Mouse (Mus musculus): ENCODE results near the gene Card9.
"Not testable (repeated sequence)": the region's sequence is repeated elsewhere in the genome, so short reads cannot be mapped to it uniquely, and the experiment has no call there.

Card9 gene

DNA sequence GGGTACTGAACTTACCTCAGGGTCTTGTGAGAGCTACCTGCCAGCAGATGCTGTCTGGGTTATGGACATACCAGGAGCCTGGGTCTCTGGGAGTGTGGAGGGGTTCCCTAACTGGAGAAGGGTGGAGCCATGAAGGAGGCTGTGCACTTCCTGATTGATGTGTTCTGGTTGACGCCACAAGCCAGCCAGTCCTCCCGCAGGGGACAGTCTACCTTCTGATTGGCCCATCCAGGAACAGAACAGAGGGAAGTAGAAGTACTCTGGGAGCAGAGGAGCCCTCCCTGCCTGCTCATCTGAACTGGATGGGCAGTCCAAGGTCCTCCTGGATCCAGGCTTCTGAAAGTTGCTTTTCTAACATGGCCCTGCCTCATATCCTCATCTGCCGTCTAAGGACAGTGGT is at the start of gene Card9:
TSS of gene Card9 (minus strand) at position 147 of the 400 bp plus-strand sequence.
- in situ Hi-C loops (cut with MboI), result no loop called here

DNA sequence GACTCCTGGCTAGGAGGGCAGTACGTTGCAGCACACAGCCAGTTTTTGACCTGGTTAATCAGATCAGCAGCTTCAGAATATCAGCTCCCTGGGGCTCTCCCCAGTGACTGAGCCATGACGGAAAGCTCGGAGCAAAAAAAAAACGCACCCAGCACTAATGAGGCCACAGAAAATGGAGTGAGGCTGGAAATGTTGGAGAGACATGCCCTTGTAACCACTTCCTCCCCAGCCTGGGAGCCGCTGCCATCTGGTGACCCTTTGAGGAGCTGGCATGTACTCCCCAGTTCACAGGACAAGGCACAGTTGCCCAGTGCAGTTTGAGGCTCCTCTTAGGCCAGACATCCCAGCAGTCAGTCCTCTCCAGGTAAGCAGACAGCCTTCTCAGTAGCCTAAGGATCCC is 49.4 kb upstream of the Card9 start:
- in situ Hi-C loops (cut with MboI), result no loop called here

DNA sequence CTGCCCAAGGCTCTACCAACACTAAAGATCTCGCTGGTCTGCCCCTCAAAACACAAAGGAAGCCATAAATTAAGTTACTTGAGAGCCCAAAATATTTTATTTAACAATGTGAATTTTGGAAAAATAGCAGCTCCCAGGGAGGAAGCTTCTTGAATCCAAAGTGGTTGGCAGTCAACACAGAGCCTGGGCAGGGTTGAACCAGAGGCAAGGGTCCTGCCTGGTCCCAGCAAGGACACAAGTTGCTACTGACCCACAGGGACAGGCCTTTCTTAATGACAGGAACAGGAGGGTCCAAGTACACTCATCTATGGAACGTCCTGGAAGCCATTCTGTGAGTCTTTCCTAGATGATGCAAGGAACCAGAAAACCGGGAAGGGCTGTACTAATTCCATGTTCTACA is 48.6 kb upstream of the Card9 start:
- in situ Hi-C loops (cut with MboI), result no loop called here

DNA sequence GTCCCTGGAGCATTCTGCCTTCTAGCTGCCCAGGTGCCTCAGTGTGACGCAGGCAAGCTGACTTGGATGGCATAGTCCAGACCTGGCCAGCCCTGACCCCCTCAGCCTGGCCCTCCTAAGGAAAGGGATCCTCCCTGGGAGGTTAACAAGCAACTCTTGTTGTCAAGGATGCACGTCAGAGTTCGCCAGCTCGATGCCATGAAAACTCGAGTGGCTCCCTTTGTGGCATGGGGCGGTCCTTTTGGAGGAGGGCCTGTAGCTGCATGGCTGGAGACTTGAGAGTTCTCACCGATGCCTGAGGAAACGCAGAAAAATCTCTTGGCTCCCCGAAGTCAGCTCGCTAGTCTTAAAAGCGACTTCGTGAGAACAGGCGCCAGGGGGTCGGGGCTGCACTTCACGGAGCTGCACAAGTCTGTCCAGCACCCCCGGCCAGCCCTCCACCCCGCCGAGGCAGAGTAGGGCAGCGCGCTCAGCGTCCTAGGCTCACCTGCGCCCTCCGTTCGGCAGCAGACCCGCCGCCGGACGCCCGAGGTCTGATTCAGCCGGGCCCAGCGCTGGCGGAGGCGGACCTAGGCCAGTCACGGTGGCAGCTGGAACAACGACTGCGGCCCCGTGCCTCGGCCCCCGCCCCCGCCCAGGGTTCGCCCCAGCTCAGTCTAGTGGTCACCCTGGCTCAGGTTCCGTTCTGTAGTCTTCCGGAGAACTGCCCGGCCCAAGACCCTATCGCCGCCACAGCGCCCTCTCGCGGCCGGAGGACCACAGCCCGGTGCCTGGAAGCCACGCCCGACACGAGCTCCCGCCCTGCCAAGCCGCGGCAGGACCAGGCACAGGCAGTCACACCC is 48.0 kb upstream of the Card9 start, which contains the start of gene Inpp5e:
TSS of gene Inpp5e (minus strand) at position 689 of the 842 bp plus-strand sequence.
- in situ Hi-C loops (cut with MboI), result no loop called here

DNA sequence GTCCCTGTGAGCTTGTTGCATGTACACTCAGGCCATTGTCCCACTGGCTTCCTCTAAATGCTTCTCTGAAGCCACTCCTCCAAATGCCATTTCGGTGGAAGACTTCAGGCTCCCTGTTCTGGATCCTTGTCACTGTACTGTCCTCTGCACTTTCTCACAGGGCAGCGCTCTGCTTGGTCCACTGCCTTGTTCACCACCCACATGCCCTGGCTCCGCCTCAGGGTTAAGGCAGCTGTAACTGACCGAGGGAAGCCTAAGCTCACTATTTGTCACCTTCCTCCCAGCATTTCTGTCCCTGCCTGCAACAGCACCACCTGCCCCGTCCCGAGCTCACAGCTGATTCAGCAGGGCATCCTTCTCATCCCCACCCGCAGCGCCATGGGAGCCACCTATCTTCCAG is 42.6 kb upstream of the Card9 start:
- in situ Hi-C loops (cut with MboI), result no loop called here

DNA sequence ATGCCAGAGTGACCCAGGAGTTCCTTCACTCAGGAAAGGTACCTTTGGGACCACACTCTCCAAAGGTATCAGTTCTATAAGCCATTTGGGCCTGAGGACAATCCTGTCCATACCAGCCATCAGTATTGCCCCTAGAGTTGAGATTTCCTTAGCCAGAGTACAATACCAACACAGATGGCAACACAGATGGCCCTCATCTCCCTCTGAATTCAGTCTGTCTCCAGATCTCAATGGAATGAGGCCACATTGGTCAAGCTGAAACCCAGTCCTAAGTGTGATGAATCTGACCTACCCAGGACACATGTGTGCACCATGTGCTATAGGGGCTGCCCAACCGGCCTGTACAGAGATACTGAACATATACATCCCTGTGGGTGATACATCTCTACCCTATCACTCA is 41.5 kb upstream of the Card9 start:
- in situ Hi-C loops (cut with MboI), result no loop called here

DNA sequence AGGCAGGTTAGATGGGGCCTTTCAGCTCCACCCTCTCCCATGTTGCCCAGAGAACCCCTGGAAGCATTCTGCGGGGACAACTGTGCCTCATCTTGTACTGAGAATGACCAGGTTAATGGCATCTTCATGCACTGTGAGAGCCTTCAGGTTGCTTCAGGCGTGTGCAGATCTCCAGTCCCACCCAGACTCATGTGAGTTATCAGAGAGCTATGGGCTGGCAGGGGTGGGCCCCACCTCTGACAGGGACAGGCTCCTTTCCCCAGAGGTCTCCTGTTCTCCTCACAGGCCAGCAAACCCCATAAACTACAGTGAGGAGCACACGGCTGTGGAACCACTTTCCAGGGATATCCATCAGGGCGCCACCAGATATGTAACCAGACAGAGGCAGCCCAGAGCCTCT is 40.3 kb upstream of the Card9 start:
- in situ Hi-C loops (cut with MboI), result no loop called here

DNA sequence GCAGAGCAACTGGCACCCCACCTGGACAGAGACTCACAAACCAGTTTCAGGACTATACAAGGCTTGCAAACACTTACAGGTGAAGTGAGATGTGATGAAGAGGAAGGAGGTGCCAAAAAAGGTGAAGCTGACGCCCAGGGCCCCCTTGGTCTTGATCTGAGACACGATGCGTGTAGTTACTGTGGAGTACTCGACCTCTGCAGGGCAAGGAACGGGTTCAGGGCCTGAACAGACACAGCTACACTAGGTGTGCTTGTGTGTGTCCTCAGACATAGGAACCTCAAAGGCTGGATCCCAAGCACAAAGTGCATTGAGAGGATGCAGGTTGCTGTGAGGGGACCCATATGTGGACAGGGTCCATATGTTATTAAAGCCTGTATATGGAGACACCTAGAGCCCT is 39.6 kb upstream of the Card9 start:
- in situ Hi-C loops (cut with MboI), result no loop called here

DNA sequence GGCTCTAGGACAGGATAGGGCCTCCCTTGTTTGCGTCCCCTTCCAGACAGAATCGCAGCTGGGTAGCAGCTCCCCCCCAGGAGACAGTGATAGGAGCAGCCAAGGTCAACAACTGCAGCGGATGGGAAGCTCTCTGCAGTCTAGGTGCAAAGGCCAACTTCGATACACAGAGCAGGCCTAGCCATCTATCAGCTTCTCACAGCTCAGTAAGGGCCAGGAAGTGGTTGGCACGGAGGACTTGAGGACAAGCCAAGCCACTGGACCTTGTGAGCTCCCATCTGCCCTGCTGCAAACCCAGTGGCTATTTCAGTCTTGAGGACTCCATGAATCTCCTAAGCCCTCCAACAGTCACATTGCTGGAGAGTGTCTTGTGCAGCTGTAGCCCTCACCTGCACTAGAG is 38.9 kb upstream of the Card9 start:
- in situ Hi-C loops (cut with MboI), result no loop called here

DNA sequence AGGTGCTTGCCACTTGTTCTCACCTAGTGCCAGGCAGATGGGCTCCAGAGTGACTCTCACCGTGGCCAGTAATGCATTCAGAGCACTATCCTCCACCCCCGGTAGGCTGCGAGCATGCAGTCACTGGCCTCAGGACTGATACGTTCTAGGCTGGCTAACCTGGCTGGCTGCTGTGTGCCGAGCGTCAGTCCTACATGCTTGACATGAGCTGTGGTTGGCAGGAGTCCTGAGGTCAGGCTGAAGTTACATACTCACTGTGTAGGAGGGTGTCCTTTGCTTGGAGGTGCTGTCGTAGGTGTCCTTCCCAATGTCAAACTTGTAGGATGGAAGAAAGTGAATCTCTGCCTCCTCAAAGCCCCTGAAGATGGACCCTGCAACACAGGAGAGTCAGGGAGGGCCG is 38.3 kb upstream of the Card9 start:
- in situ Hi-C loops (cut with MboI), result no loop called here

DNA sequence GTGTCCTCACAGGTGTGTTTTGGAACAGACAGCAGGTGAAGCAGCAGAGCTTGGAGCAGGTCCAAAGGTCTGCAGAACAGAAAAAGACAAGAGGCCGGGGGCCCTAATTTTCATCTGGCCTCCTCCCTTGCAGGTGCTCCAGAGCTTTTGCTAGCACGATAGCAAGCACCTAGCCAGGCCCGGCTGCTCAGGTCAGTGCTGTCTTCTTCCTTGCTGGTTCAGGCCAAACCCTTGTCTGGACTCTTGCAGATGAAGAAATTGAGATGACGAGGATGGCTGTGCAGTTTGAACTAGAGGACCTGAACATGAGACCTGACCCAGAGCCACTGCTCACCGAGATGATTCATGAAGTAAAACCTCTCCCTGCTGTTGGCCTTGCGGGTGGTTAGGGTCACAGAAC is 30.9 kb upstream of the Card9 start:
- in situ Hi-C loops (cut with MboI), result no loop called here

DNA sequence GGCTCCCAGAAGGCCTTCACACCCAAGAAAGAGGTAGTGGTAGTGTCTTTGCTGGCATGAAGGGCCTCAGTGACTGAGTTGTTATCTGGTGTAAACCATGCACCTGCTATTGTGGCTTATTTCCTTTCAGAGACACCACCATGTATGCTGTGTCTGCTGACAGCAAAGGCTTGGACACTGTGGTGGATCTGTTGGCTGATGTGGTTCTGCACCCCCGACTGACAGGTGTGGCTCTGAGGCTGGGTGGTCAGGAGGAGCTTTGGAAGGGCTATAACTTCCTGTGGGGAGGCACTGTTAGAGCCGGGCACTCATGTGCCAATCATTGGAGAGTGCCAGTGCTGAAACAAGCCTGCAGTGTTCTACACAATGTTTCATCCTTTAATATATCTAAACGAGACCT is 30.2 kb upstream of the Card9 start:
- in situ Hi-C loops (cut with MboI), result no loop called here

DNA sequence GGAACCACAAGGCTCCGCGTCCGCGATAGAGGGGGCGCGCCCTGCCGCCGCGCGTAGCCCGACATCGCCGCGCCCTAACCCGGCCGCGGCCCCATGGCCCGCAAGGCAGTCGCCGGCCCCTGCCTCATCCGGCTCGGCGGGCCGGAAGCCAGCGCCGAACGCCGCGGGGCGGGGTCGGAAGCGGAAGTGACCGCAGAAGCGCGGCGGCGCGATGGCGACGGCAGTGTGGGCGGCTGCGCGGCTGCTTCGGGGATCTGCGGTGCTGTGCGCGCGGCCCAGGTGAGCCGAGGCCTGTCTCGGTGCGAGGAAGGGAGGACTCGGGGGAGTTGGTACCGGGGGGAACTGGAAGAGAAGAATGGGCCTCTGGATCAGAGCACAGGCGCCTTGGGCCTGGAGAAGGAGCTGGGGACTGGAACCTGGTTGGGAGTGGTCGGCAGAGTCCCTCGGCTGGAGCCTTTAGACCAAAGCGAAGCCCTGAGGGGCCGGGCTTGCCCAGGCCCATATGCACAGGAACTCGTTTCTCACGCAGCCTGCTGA is 28.5 kb upstream of the Card9 start, which contains the start of the genes Entr1 and Pmpca:
TSS of gene Entr1 (minus strand) at position 163 of the 537 bp plus-strand sequence.
TSS of gene Pmpca (plus strand) at position 186 of the 537 bp plus-strand sequence.
- in situ Hi-C loops (cut with MboI), result no loop called here

DNA sequence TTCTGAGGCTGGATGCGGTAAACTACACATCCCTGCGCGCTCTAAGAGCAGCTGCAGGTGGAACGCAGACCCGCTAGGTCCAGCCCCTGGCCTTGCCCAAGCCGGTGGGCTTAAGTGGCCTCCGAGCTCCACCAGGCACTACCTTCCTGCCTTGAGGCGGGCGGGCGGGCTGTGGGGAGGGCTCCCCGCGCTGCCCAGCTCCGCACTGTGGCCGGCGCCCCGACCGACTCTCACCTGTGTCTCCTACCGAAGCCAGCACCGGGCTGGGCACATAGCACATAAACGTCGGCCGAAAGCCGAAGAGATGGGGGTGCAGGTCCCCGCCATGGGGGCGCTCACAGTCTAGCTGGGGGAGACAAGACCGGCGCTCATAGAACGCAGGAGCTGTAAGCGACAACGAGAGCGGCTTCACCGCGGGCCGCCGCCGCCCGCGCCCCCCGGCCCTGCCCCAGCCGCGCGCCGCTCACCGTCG is 28.0 kb upstream of the Card9 start:
- in situ Hi-C loops (cut with MboI), result no loop called here

DNA sequence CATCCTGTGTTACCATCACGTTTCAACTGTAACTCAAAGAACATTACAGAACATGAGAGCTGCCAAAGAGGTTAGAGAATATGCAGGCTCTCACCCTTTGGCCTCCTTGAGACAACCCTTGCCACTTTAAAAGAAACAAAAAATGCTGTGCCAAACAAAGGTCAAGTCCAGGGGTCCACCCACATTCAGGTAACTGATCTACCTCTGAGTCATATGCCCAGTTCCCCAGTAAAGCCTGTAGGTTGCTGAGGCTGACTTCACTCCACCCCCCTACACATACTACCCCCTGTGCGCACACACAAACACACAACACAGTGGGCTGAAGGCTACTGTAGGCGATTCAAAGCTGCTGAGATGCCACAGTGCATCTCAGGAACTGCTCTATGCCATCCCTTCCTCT is 27.0 kb upstream of the Card9 start:
- in situ Hi-C loops (cut with MboI), result no loop called here

DNA sequence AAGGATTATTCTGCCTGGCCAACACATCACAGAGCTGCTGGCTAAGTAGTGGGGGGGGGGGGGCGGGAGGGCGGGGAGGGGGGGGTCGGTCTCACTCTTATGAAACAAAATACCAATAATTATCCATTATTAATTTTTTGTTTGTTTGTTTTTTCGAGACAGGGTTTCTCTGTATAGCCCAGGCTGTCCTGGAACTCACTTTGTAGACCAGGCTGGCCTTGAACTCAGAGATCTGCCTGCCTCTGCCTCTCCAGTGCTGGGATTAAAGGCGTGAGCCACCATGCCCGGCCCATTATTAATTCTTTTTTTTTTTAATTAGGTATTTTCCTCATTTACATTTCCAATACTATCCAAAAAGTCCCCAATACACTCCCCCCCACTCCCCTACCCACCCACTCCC is 20.2 kb upstream of the Card9 start:
- in situ Hi-C loops (cut with MboI), result not testable (repeated sequence)

DNA sequence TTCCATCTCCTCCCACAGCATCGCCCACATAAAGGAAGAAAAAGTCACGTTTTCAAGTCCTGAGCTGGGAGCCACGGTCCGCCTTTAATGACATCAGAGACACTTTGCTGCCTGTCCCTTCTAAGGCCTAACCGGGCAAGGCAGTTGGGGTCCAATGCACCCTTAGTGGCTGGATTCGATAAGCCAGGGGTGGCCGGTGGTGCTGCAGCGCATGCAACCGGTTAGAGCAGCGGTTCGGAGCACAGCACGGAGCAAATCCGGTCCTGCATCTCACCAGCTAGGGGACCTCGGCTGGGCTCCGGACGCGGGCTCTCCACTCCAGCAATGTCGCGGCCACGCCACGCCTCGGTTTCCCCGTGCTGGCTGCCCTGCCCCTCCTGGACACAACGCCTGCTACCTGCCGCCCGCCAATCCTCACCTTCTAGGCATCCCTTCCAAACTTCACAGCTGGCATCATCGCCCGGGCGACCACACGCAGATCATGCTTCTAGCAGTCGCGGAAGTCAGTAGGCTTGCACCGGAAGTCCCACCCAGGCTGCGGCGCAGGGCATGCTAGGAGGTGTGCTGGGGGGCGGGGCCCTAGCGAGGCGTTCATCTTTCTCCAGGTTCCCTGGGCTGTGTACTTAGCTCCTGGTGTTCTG is 19.5 kb upstream of the Card9 start, which contains the start of gene Snapc4:
TSS of gene Snapc4 (minus strand) at position 523 of the 641 bp plus-strand sequence.
- in situ Hi-C loops (cut with MboI), result no loop called here

DNA sequence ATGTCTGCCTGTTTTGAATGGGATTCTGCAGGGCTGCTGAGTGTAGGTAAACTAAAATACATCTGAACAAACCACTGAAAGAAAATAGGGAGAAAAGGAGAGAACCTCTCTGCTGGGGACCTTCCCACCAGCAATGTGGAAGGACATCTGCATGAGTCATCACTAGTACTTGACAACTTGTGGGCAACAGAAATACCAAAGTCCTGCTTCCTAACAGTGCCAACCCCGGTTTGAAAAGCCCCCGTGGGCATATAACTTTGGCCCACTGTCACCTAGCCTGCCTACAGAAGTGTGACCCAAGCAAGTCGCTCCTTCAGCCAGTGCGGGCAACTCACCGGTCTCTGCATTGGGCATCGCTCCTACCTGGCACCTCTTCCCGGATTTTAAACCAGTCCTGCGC is 11.7 kb upstream of the Card9 start:
- in situ Hi-C loops (cut with MboI), result no loop called here

DNA sequence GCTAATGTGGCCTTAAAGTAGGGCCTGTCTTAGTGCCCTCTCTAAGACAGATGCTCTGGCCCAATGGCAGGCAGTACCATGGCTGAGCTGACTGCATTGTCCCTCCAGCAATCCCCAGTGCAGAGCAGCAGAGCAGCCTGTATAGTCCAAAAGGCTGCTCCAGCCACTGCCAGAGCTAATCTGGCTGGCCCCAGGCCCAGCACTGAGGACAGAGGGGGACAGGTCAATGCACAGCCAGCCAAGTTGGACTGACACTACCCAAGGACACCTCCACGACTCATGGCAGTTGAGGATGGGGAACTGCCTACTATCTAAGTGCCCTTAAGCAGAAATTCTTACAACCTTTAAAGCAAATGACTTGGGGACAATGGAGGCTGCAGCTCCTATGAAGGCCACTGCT is 7.9 kb upstream of the Card9 start:
- in situ Hi-C loops (cut with MboI), result no loop called here

DNA sequence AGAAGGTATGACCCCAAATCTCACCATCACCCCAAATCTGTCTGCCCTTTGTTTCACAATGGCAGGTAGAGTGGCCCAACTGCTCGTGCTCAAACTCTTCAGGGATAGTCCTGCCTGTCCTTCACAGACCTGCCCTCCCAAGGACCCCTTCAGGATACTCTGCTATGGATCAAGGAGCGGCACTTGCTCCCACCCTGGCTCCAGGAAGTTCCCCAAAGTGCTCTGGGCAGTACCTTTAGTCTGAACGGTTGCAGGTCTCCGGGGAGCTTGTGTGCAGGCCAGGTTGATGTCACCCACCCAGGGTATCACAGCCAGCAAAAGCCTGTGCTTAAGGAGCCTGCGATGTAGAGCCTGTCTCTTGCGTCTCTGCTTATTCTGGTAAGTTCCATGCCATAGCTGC is 7.2 kb upstream of the Card9 start:
- in situ Hi-C loops (cut with MboI), result no loop called here

DNA sequence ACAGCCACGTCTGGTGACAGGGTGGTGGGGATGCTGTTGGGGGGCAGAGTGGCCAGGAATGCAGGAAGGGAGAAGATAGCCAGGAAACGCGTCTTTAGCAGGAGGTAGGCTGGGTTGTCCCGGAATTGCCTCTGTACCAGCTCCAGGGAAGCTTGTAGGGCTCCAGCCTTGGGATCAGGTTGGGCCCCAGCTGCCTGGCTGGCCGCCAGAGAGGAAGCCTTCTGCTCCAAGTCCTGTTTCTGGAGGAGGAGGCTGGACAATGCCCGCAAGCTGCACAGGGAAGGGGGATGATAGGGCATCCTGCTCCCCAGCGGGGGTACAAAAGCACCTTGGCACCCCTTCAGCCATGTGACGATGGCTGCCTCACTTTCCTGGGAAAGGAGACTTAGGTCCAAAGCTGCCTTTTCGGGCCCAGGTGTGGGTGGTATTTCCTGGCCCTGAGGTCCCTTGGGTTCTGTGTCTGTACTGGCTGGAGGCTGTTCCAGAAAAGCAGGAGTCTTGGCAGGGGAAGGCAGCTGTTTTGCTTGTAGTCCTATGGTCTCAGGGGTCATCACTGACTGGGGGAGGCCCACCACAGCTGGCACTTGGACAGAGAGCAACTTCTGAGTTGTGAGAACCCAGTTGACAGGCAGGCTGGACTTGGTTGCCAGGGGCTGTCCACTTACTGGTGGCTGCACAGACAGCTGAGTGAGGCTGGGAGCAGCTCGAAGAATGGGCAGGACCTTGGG is 4.2 kb upstream of the Card9 start:
- in situ Hi-C loops (cut with MboI), result no loop called here

DNA sequence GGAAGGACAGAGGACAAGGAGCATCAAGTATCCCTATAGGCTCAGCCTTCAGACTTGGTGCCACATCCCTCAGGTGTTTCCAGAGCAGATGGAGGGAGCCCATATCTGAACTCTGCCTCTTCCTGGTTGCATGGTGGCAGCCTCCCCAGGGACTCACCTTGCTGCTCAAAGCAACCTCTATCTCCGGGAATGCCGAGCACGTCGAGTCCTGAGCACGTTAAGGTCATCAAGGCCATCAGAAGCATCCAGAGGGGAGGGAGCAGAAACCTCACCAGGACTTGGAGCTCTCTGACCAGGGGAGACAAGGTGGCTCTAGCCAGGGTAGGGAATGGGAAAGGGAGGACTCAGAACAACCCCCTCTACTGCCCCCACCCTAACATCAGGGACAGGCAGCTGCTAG is 2.8 kb upstream of the Card9 start:
- in situ Hi-C loops (cut with MboI), result no loop called here

Measured in mature B cell (primary cell).